Comparison of ENCODE assay signal across 9 mouse cellular contexts in genomic region chr13:9750320-9750719, GRCm38 (mm10). TPM values are rescaled to one million over a fixed set of nuclear protein-coding genes. Genes with fewer than 3 reads are reported as not detected.
A peak's percentile ranks its signal among the peaks of the same experiment; 100 is the strongest.
DNase-seq lines count a peak whose midpoint lies in the region; ATAC-seq and TF ChIP-seq lines count a peak whose summit lies in the region.
"Had no signal": no experiment of that assay in that cellular context is flagged by ENCODE, and none has a peak within 500 bp of the region (broad histone marks: within the 10 kb centered on the region; RNA-seq: fewer than 3 reads in every experiment).

No protein-coding gene starts in this region.

- H3K36me3 ChIP-seq in heart, embryonic 13.5 days, result no peaks in the 10 kb centered on the region
- no peaks in the 10 kb centered on the region for H3K36me3 ChIP-seq in heart, embryonic 11.5 days (ENCODE audit: control insufficient read depth, insufficient read depth, low read length)
- H3K36me3 ChIP-seq in lung, postnatal 0 days (ENCODE audit: insufficient read depth, low read length), result no peaks in the 10 kb centered on the region

- 16% methylated on average over 1 of the region's 1 CpGs for WGBS in heart, embryonic 13.5 days
- 33% methylated on average over 1 of the region's 1 CpGs for WGBS in heart, embryonic 11.5 days (ENCODE audit: insufficient replicate concordance)
- 21% methylated on average over 1 of the region's 1 CpGs for WGBS in lung, postnatal 0 days

- peak overlapping the region; percentile 10; the same call in 1 of the 2 replicates for H3K9ac ChIP-seq in heart, embryonic 13.5 days
- no peak overlapping the region for H3K9ac ChIP-seq in heart, embryonic 11.5 days (ENCODE audit: low read depth, low read length)
- H3K9ac ChIP-seq in lung, postnatal 0 days (replicated peaks; ENCODE audit: low read depth), result no peak overlapping the region
- H3K9ac ChIP-seq: hindbrain, embryonic 14.5 days had no signal

- no peak overlapping the region for H3K4me2 ChIP-seq in heart, embryonic 13.5 days
- no peak overlapping the region for H3K4me2 ChIP-seq in heart, embryonic 11.5 days
- H3K4me2 ChIP-seq in lung, postnatal 0 days (replicated peaks; ENCODE audit: low read depth, low read length), result no peak overlapping the region
- H3K4me2 ChIP-seq: hindbrain, embryonic 14.5 days had no signal

- no peak for ATAC-seq in heart, embryonic 13.5 days (ENCODE audit: extremely low read depth, insufficient number of reproducible peaks, low FRiP score, low TSS enrichment)
- no peak for ATAC-seq in heart, embryonic 11.5 days (replicated peaks; ENCODE audit: insufficient number of reproducible peaks, low FRiP score, low TSS enrichment)
- peak; percentile 44; the same call in 1 of the 2 replicates for ATAC-seq in lung, postnatal 0 days

- peaks cover 54% of the 10 kb centered on the region for H3K4me1 ChIP-seq in heart, embryonic 13.5 days
- peaks cover 9% of the 10 kb centered on the region for H3K4me1 ChIP-seq in heart, embryonic 11.5 days (ENCODE audit: control insufficient read depth, insufficient read depth, low read length)
- no peaks in the 10 kb centered on the region for H3K4me1 ChIP-seq in lung, postnatal 0 days (ENCODE audit: insufficient read depth, low read depth, low read length)

- peak; percentile 26 for DNase-seq in lung, postnatal 0 days (ENCODE audit: low spot score)
- no peak for DNase-seq in lung, postnatal 36 days
- DNase-seq in cerebellum, adult 9-10 months, result peak; percentile 37
- peak; percentile 34 to 45 for DNase-seq in layer of hippocampus, postnatal 10 days (ENCODE audit: low spot score in 2 of 2)
- no peak for DNase-seq in thymus, postnatal 4 days
- DNase-seq: retina, postnatal 1 day had no signal

- no peak overlapping the region for H3K4me3 ChIP-seq in heart, embryonic 13.5 days
- H3K4me3 ChIP-seq in heart, embryonic 11.5 days (ENCODE audit: low read depth, low read length), result no peak overlapping the region
- no peak overlapping the region for H3K4me3 ChIP-seq in lung, postnatal 0 days (ENCODE audit: low read depth, low read length)

- H3K9me3 ChIP-seq in heart, embryonic 13.5 days, result no peaks in the 10 kb centered on the region
- H3K9me3 ChIP-seq in heart, embryonic 11.5 days (replicated peaks; ENCODE audit: control insufficient read depth, low read length), result no peaks in the 10 kb centered on the region
- no peaks in the 10 kb centered on the region for H3K9me3 ChIP-seq in lung, postnatal 0 days (ENCODE audit: low read length)

- no peaks in the 10 kb centered on the region for H3K27me3 ChIP-seq in heart, embryonic 13.5 days (replicated peaks)
- no peaks in the 10 kb centered on the region for H3K27me3 ChIP-seq in heart, embryonic 11.5 days (ENCODE audit: control insufficient read depth, insufficient read depth, low read length)
- no peaks in the 10 kb centered on the region for H3K27me3 ChIP-seq in lung, postnatal 0 days (replicated peaks; ENCODE audit: insufficient read depth, low read length)

- no peak for TF ChIP-seq EP300 in lung, postnatal 0 days (IDR thresholded peaks at IDR 0.05)

- no peak for TF ChIP-seq CTCF in lung, postnatal 0 days (IDR thresholded peaks at IDR 0.05)

- peak overlapping the region; percentile 58; the same call in 1 of the 2 replicates for H3K27ac ChIP-seq in heart, embryonic 13.5 days (replicated peaks)
- no peak overlapping the region for H3K27ac ChIP-seq in heart, embryonic 11.5 days (ENCODE audit: low read depth, low read length)
- H3K27ac ChIP-seq in lung, postnatal 0 days (ENCODE audit: low read length), result 0 out of 2 replicates have a peak overlapping the region, but pooled peaks have one; percentile 32
- H3K27ac ChIP-seq: hindbrain, embryonic 14.5 days had no signal

RNA-seq across cellular contexts. Expression of gene Zmynd11, which starts 14.8 kb away (rescaled TPM):
- polyA plus RNA-seq in heart, embryonic 13.5 days (2015; fragmentation: Nextera tagmentation; extraction: Ambion mirVana), result 98.4 and 103 TPM in 2 replicates
- 115 and 123 TPM in 2 replicates for polyA plus RNA-seq in heart, embryonic 11.5 days (2014; fragmentation: Nextera tagmentation; extraction: Ambion mirVana)
- polyA plus RNA-seq in lung, postnatal 0 days (2015; fragmentation: Nextera tagmentation; extraction: Ambion mirVana), result 78.1 and 86.8 TPM in 2 replicates
- 100 to 1,000 TPM; 238 to 261 TPM for total RNA-seq in layer of hippocampus, postnatal 10 days (2021)

Comparison
In these comparisons a context has a peak if more than half of its experiments do, and no peak if none do; other contexts are left out.
1. DNase-seq: peak in lung, postnatal 0 days (single experiment), cerebellum, adult 9-10 months (single experiment) and layer of hippocampus, postnatal 10 days (2 of 2); none in lung, postnatal 36 days (single experiment) and thymus, postnatal 4 days (single experiment).